Mouse (Mus musculus) liver, adult 2 months (tissue): ENCODE results near the gene Vmn2r6. TPM values are rescaled to one million over a fixed set of nuclear protein-coding genes. Genes with fewer than 3 reads are reported as not detected.
"Not testable (repeated sequence)": the region's sequence is repeated elsewhere in the genome, so short reads cannot be mapped to it uniquely, and the experiment has no call there.

Experiments used
- DNase-seq: peaks from one replicate; pipeline ENCODE4 v3.0.0-alpha.2; 2011; ENCODE audit warnings: low read depth, low spot score; ENCODE audit errors: extremely low read depth
- H3K27ac ChIP-seq: fragments of 200-500 bp; replicated peaks from 2 replicates; pipeline ENCODE4 v1.5.1; 2012; ENCODE audit warnings: low read depth, mild to moderate bottlenecking, control low read depth, inconsistent platforms, low read length; ENCODE audit not compliant: insufficient read depth
- H3K27me3 ChIP-seq: fragments of 200-500 bp; 2 replicates; pipeline ENCODE4 v1.6.1; 2012; ENCODE audit warnings: mild to moderate bottlenecking, moderate library complexity, low read length, inconsistent platforms; ENCODE audit not compliant: control insufficient read depth, insufficient read depth
- H3K36me3 ChIP-seq: fragments of 200-500 bp; 2 replicates; pipeline ENCODE4 v1.6.1; 2012; ENCODE audit warnings: low read length, inconsistent platforms; ENCODE audit not compliant: control insufficient read depth, insufficient read depth
- H3K4me1 ChIP-seq: fragments of 200-500 bp; 2 replicates; pipeline ENCODE4 v1.6.1; 2011; ENCODE audit warnings: low read length; ENCODE audit not compliant: control insufficient read depth, insufficient read depth
- H3K4me3 ChIP-seq: fragments of 200-500 bp; 2 replicates; pipeline ENCODE4 v1.5.1; 2011; ENCODE audit warnings: low read depth, mild to moderate bottlenecking, control low read depth, low read length, moderate library complexity; ENCODE audit not compliant: insufficient read depth
- H3K79me2 ChIP-seq: fragments of 200-500 bp; 2 replicates; pipeline ENCODE4 v1.6.1; 2012; ENCODE audit warnings: inconsistent platforms, mild to moderate bottlenecking, low read length, moderate library complexity; ENCODE audit not compliant: control insufficient read depth, insufficient read depth
- H3K9ac ChIP-seq: fragments of 200-500 bp; 2 replicates; pipeline ENCODE4 v1.6.1; 2012; ENCODE audit warnings: low read depth, mild to moderate bottlenecking, control low read depth, inconsistent platforms, low read length
- CTCF ChIP-seq: fragments of 200-500 bp; IDR thresholded peaks from 2 replicates; pipeline ENCODE4 v1.5.1; 2011; ENCODE audit warnings: low read depth, low read length, control low read depth
- POLR2A ChIP-seq: fragments of 200-500 bp; IDR thresholded peaks from 2 replicates; pipeline ENCODE4 v1.6.1; 2011; ENCODE audit warnings: low read length, control low read depth; ENCODE audit not compliant: insufficient read depth; ENCODE audit errors: extremely low read depth
- WGBS: fragments of 180-500 bp; shearing (Covaris S2); methylation state at CpG from one replicate; pipeline ENCODE4 v1.1.7; 2018; 5-methylcytosine and 5-hydroxymethylcytosine counted together
- polyA plus RNA-seq: library from polyadenylated mRNA; depleted of rRNA; stranded (reverse); fragments of >200 nt; gene quantifications from 2 replicates; pipeline ENCODE4 v1.2.3, GENCODE M21; 2012; rRNA removed
- total RNA-seq: library from RNA; depleted of rRNA; stranded (reverse); fragments of >200 nt; gene quantifications from 2 replicates; pipeline ENCODE4 v1.2.3, GENCODE M21; 2014; rRNA removed

The Vmn2r6 gene
- total RNA-seq: not detected in 2 replicates
- polyA plus RNA-seq: not detected in 2 replicates

DNA sequence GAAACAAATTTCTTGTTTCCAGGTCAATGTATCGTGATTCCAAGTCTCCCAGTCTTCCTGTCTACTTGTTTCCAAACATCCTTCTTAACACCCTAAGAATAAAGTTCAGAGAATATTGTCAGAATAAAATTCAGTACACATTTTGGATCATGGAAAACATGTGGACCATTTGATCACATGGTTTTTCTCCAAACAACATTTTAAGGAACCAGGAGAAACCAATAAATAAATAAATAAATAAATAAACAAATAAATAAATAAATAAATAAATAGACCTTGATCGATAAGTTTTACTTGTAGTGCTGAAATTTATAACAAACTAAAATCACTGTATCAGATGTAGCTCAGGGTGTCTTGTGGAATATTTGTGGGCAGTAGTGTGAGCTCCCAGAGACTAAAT lies at the start of gene Vmn2r6:
Vmn2r6 (minus strand) TSS at position 101 of the 400 bp plus-strand sequence.
- not testable (repeated sequence) for H3K9ac ChIP-seq, H3K79me2 ChIP-seq, H3K4me1 ChIP-seq, DNase-seq, H3K4me3 ChIP-seq, H3K36me3 ChIP-seq, H3K27ac ChIP-seq, H3K27me3 ChIP-seq
- 82% methylated on average over 2 of the region's 2 CpGs for WGBS

- no peak overlapping the region for H3K4me3 ChIP-seq
Measured at GRCm38 (mm10) chr3:64587618-64588017, 22.0 kb upstream of the Vmn2r6 start.

DNA sequence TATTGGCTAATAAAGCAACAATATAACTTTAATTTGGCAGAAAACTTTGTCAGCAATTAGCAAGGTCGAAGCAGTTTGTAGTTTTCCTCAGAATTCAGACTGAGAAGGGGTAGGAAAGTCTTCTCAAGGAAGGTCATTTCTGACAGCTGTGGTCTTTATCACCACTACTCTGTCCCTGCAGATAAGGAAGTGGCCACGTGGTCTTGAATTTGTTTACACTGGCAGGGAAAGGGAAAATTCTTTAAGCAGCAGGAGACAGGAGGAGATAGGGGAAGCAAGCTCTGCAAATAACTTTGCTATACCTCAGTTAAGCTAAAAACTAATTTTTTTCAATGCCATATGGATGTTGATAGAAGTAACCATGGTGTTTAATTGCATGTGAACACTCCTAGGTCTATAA lies 3.2 kb upstream of the Vmn2r6 start:
- H3K36me3 ChIP-seq, H3K9ac ChIP-seq, H3K27ac ChIP-seq, H3K4me1 ChIP-seq, H3K4me3 ChIP-seq, H3K27me3 ChIP-seq, H3K79me2 ChIP-seq: not testable (repeated sequence)
- 1% methylated on average over 2 of the region's 2 CpGs for WGBS
- peak; percentile 1 for DNase-seq

More at GRCm38 (mm10) chr3:64587618-64588017, 22.0 kb upstream of the Vmn2r6 start:
- DNase-seq: peak; percentile 25
- 69% methylated on average over 9 of the region's 9 CpGs for WGBS
- TF ChIP-seq CTCF (peak; percentile 27), POLR2A (no peak)
- H3K27me3 ChIP-seq: no peaks in the 10 kb centered on the region
- H3K27ac ChIP-seq: no peak overlapping the region
- H3K4me1 ChIP-seq: no peaks in the 10 kb centered on the region
- no peaks in the 10 kb centered on the region for H3K79me2 ChIP-seq
- H3K36me3 ChIP-seq: no peaks in the 10 kb centered on the region
- no peak overlapping the region for H3K9ac ChIP-seq

GRCm38 (mm10) chr3:64523585-64523984 lies 42.0 kb downstream of the Vmn2r6 start:
- H3K36me3 ChIP-seq, H3K4me1 ChIP-seq, H3K9ac ChIP-seq, DNase-seq, H3K27ac ChIP-seq, H3K27me3 ChIP-seq, H3K79me2 ChIP-seq, H3K4me3 ChIP-seq: not testable (repeated sequence)
- WGBS: 69% methylated on average over 1 of the region's 1 CpGs

GRCm38 (mm10) chr3:64509742-64510141 lies 55.9 kb downstream of the Vmn2r6 start, which contains the start of gene Vmn2r5:
Gene Vmn2r5 (minus strand): TSS chr3:64509842.
- H3K4me3 ChIP-seq, DNase-seq, H3K9ac ChIP-seq, H3K27me3 ChIP-seq, H3K79me2 ChIP-seq, H3K36me3 ChIP-seq, H3K4me1 ChIP-seq, H3K27ac ChIP-seq: not testable (repeated sequence)
- 67% methylated on average over 1 of the region's 2 CpGs for WGBS

Other genes starting within 250 kb of the Vmn2r6 start
- gene Vmn2r4, start 150.5 kb downstream of the Vmn2r6 start, total RNA-seq: not detected in 2 replicates
- not detected in 2 replicates for gene Vmn2r4, start 150.5 kb downstream of the Vmn2r6 start, polyA plus RNA-seq
- gene Vmn2r5, start 56.0 kb downstream of the Vmn2r6 start, total RNA-seq: not detected in 2 replicates
- gene Vmn2r5, start 56.0 kb downstream of the Vmn2r6 start, polyA plus RNA-seq: not detected in 2 replicates